ENCODE assay signal across 24 mouse cellular contexts in the genomic region with DNA sequence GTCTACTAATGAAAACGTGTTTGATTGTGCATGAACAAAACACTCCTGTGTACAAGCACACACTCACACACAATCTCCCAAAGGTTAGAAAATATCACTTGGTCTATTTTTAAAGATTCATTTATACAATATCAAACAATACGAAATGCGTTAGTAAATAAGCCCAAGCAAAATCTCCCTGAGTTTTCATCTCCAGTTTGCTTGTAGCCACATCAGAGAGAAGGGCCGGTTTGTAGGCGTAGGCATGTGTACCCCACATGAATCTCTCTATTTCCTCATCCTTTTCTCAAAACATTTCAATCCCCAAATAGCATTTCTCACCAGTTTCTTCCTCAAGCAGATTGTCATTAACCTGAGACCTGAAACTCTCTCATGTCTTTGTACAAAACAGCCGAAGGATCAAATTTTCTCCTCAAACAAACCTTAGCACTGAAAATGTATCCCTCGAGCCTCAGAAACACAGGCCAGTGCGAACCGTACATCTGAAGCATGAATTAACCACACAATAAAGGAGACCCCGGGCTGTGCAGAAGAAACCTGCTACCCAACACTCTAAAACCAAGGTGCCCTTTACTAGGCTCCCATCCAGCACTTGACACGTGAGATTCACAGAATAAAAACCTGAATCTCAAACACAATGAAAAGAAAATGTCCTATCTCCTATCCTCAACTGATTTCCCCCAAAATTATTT. TPM values are rescaled to one million over a fixed set of nuclear protein-coding genes. Genes with fewer than 3 reads are reported as not detected.
DNase-seq lines count a peak whose midpoint lies in the region; ATAC-seq lines count a peak whose summit lies in the region.
"Had no signal": no experiment of that assay in that cellular context is flagged by ENCODE, and none has a peak within 500 bp of the region (broad histone marks: within the 10 kb centered on the region; RNA-seq: fewer than 3 reads in every experiment).

No protein-coding gene starts in this region.

- H3K9me3 ChIP-seq in liver, embryonic 15.5 days (replicated peaks) = no peaks in the 10 kb centered on the region
- H3K9me3 ChIP-seq: embryonic facial prominence, embryonic 15.5 days; heart, embryonic 12.5 days; hindbrain, embryonic 12.5 days; lung, embryonic 15.5 days; midbrain, embryonic 10.5 days; neural tube, embryonic 15.5 days had no signal

- no peak for DNase-seq in liver
- DNase-seq in CD4-positive helper T cell, adult 2 months (ENCODE audit: low read depth, low spot score) = peak; percentile 60
- DNase-seq in T-cell, adult 2 months (ENCODE audit: low spot score) = peak; percentile 58
- DNase-seq in cerebellum, adult 11-12 months = no peak
- DNase-seq in ovary, postnatal 10 days (ENCODE audit: low spot score) = no peak
- DNase-seq: adrenal gland, postnatal 36 days; cerebellum, adult 2 months; cerebellum, postnatal 36 days; embryo, embryonic 11 days; kidney, adult 11 months; layer of hippocampus, adult 9-11 months had no signal

- H3K27ac ChIP-seq in liver, embryonic 15.5 days (replicated peaks) = no peak overlapping the region
- peak overlapping the region; percentile 87 for H3K27ac ChIP-seq in macrophage
- H3K27ac ChIP-seq: embryonic facial prominence, embryonic 15.5 days; hindbrain, embryonic 12.5 days; lung, embryonic 15.5 days; midbrain, embryonic 10.5 days; neural tube, embryonic 15.5 days had no signal

- no peaks in the 10 kb centered on the region for H3K27me3 ChIP-seq in liver, embryonic 15.5 days
- H3K27me3 ChIP-seq: embryonic facial prominence, embryonic 15.5 days; heart, embryonic 12.5 days; hindbrain, embryonic 12.5 days; lung, embryonic 15.5 days; neural tube, embryonic 15.5 days had no signal

- H3K4me3 ChIP-seq in liver, embryonic 15.5 days (replicated peaks) = peak overlapping the region; percentile 30
- peak overlapping the region; percentile 48 for H3K4me3 ChIP-seq in macrophage (ENCODE audit: inconsistent target)
- H3K4me3 ChIP-seq: embryonic facial prominence, embryonic 15.5 days; heart, embryonic 12.5 days; hindbrain, embryonic 12.5 days; lung, embryonic 15.5 days; midbrain, embryonic 10.5 days; myocyte; neural tube, embryonic 15.5 days had no signal

- 59% methylated on average over 11 of the region's 11 CpGs for WGBS in liver, embryonic 15.5 days (ENCODE audit: insufficient replicate concordance)
- WGBS in macrophage (ENCODE audit: missing documents) = 50% methylated on average over 11 of the region's 11 CpGs

- H3K4me2 ChIP-seq in liver, embryonic 15.5 days = no peak overlapping the region
- H3K4me2 ChIP-seq: embryonic facial prominence, embryonic 15.5 days; heart, embryonic 12.5 days; hindbrain, embryonic 12.5 days; lung, embryonic 15.5 days; neural tube, embryonic 15.5 days had no signal

- no peaks in the 10 kb centered on the region for H3K36me3 ChIP-seq in liver, embryonic 15.5 days (replicated peaks)
- H3K36me3 ChIP-seq in macrophage (ENCODE audit: inconsistent target) = no peaks in the 10 kb centered on the region
- H3K36me3 ChIP-seq: embryonic facial prominence, embryonic 15.5 days; heart, embryonic 12.5 days; hindbrain, embryonic 12.5 days; lung, embryonic 15.5 days; midbrain, embryonic 10.5 days; neural tube, embryonic 15.5 days had no signal

- H3K9ac ChIP-seq in liver, embryonic 15.5 days = no peak overlapping the region
- H3K9ac ChIP-seq: embryonic facial prominence, embryonic 15.5 days; heart, embryonic 12.5 days; hindbrain, embryonic 12.5 days; lung, embryonic 15.5 days; neural tube, embryonic 15.5 days had no signal

- H3K4me1 ChIP-seq in liver, embryonic 15.5 days (replicated peaks) = 0 out of 2 replicates have a peak, but pooled peaks cover 2% of the 10 kb centered on the region
- H3K4me1 ChIP-seq: embryonic facial prominence, embryonic 15.5 days; heart, embryonic 12.5 days; hindbrain, embryonic 12.5 days; lung, embryonic 15.5 days; midbrain, embryonic 10.5 days had no signal

- peaks cover 23% of the 10 kb centered on the region; the same call in 1 of the 2 replicates for H3K79me2 ChIP-seq in macrophage (ENCODE audit: inconsistent target)

- ATAC-seq in liver, embryonic 15.5 days (ENCODE audit: insufficient read depth) = no peak
- ATAC-seq: forebrain, embryonic 14.5 days; midbrain, embryonic 16.5 days had no signal

RNA-seq across cellular contexts. Expression of gene Atp8b4, which starts 1.6 kb away (rescaled TPM):
- polyA plus RNA-seq in liver, embryonic 15.5 days (2015; fragmentation: Nextera tagmentation; extraction: Ambion mirVana) = 5.8 and 6.7 TPM in 2 replicates
- total RNA-seq in macrophage (2018; cell fraction: chromatin; rRNA removed) = 100 to 1,000 TPM in 16 of 26 experiments, 10 to 100 TPM in 10; 50.5 to 292 (median 131) TPM
- total RNA-seq in macrophage (2018; cell fraction: cytosol; rRNA removed) = 10 to 100 TPM in 24 of 26 experiments, 1 to 10 TPM in 2; 9.9 to 42.6 (median 30.2) TPM
- 100 to 1,000 TPM in 13 of 26 experiments, 10 to 100 TPM in 13; 40.9 to 193 (median 96.7) TPM for total RNA-seq in macrophage (2018; cell fraction: nucleus; rRNA removed)
- polyA plus RNA-seq in macrophage (2018) = 21.2 to 41.0 TPM (median 29.4 TPM) in 3 replicates
- total RNA-seq: left cerebral cortex, postnatal 36 days had no signal
- polyA plus RNA-seq: midbrain, embryonic 16.5 days had no signal

RNA-seq across cellular contexts. Expression of gene Slc27a2, which starts 53.3 kb away (rescaled TPM):
- polyA plus RNA-seq in liver, embryonic 15.5 days (2015; fragmentation: Nextera tagmentation; extraction: Ambion mirVana) = 108 and 125 TPM in 2 replicates
- not detected for total RNA-seq in macrophage (2018; cell fraction: chromatin; rRNA removed)
- total RNA-seq in macrophage (2018; cell fraction: cytosol; rRNA removed) = not detected
- total RNA-seq in macrophage (2018; cell fraction: nucleus; rRNA removed) = not detected
- polyA plus RNA-seq in macrophage (2018) = not detected in 3 replicates
- total RNA-seq: granulocyte monocyte progenitor cell, adult 5-6 weeks had no signal
- polyA plus RNA-seq: myocyte had no signal

Comparison
In these comparisons a context has a peak if more than half of its experiments do, and no peak if none do; other contexts are left out.
1. DNase-seq: peak in CD4-positive helper T cell, adult 2 months (single experiment) and T-cell, adult 2 months (single experiment); none in liver (single experiment), cerebellum, adult 11-12 months (single experiment) and ovary, postnatal 10 days (single experiment).
2. RNA of gene Slc27a2, which starts 53.3 kb away (polyA plus RNA-seq): 108 to 125 TPM in liver, embryonic 15.5 days; not detected in macrophage; every median in the first group is over 100 times any median in the second.